Mouse (Mus musculus) G1E (cell line): Measurements from ENCODE around the gene Slc24a3. TPM values are rescaled to one million over a fixed set of nuclear protein-coding genes. Genes with fewer than 3 reads are reported as not detected.

Experiments
- ATAC-seq: 2 replicates; pipeline ENCODE4 v1.8.0; 2016; ENCODE audit warnings: mild to moderate bottlenecking; ENCODE audit not compliant: insufficient number of reproducible peaks, poor library complexity, low FRiP score, severe bottlenecking; ENCODE audit errors: extremely low read depth
- DNase-seq: peaks from one replicate; pipeline ENCODE4 v3.0.0; 2012; ENCODE audit warnings: low spot score
- H3K27me3 ChIP-seq: 2 replicates; pipeline ENCODE4 v1.6.1; 2012; ENCODE audit warnings: mild to moderate bottlenecking, low read length, inconsistent platforms; ENCODE audit not compliant: insufficient read depth
- H3K36me3 ChIP-seq: replicated peaks from 2 replicates; pipeline ENCODE3; 2012; ENCODE audit warnings: mild to moderate bottlenecking, inconsistent platforms
- H3K4me1 ChIP-seq: 2 replicates; pipeline ENCODE4 v1.6.1; 2012; ENCODE audit warnings: low read depth, low read length, inconsistent platforms, mixed read lengths; ENCODE audit not compliant: insufficient read depth
- H3K4me3 ChIP-seq: 2 replicates; pipeline ENCODE4 v1.5.1; 2012; ENCODE audit warnings: low read depth, mild to moderate bottlenecking, inconsistent platforms, low read length, moderate library complexity, mixed read lengths
- H3K9me3 ChIP-seq: replicated peaks from 2 replicates; pipeline ENCODE4 v1.6.1; 2012; ENCODE audit warnings: inconsistent platforms
- CTCF ChIP-seq: IDR thresholded peaks from 2 replicates; pipeline ENCODE4 v1.5.1; 2012; ENCODE audit warnings: low read depth, low read length, inconsistent platforms, mixed read lengths
- GATA1 ChIP-seq: IDR thresholded peaks from 2 replicates; pipeline ENCODE4 v1.6.1; 2012; ENCODE audit warnings: borderline replicate concordance, low read length, inconsistent platforms, mixed read lengths
- GATA2 ChIP-seq: IDR thresholded peaks from 2 replicates; pipeline ENCODE4 v1.6.1; 2012; ENCODE audit warnings: low read depth, low read length, inconsistent platforms, borderline replicate concordance
- POLR2AphosphoS5 ChIP-seq: IDR thresholded peaks from 2 replicates; pipeline ENCODE4 v1.6.1; 2012; ENCODE audit warnings: low read depth, low read length, inconsistent platforms; ENCODE audit not compliant: insufficient replicate concordance
- TAL1 ChIP-seq: conservative IDR thresholded peaks from 2 replicates; pipeline ENCODE4 v1.6.1; 2012; ENCODE audit warnings: low read depth, low read length, inconsistent platforms, mixed read lengths
- polyA plus RNA-seq: library from polyadenylated mRNA; stranded (reverse); fragments of >175 nt; gene quantifications from 2 replicates; pipeline ENCODE4 v1.2.3, GENCODE M21; 2012
- total RNA-seq, 2 experiments: library from RNA; stranded (forward) in 1 of 2; stranded (reverse) in 1 of 2; fragments of 200-1000 nt in 1 of 2; fragments of >200 nt in 1 of 2; fragmentation: Nextera tagmentation in 1 of 2; gene quantifications; 2 replicates each; pipeline ENCODE4 v1.2.3; 2014 to 2017

Slc24a3 gene
- total and polyA plus RNA-seq, 3 experiments, result 0.16 TPM; not detected in 2

- H3K36me3 ChIP-seq, result no peaks in the 10 kb centered on the region
- no peak overlapping the region for H3K4me3 ChIP-seq
- no peak for TF ChIP-seq GATA2
- TF ChIP-seq TAL1, result no peak
- TF ChIP-seq GATA1, result no peak
- H3K27me3 ChIP-seq, result no peaks in the 10 kb centered on the region
- H3K9me3 ChIP-seq, result peaks cover 12% of the 10 kb centered on the region
- no peaks in the 10 kb centered on the region for H3K4me1 ChIP-seq
- ATAC-seq (no peak), DNase-seq (no peak)
Measured at GRCm38 (mm10) chr2:145329756-145330155, 162.2 kb downstream of the Slc24a3 start.

- DNase-seq (no peak), ATAC-seq (no peak)
- H3K36me3 ChIP-seq, result no peaks in the 10 kb centered on the region
- no peak overlapping the region for H3K4me3 ChIP-seq
- peaks cover 6% of the 10 kb centered on the region for H3K9me3 ChIP-seq
- no peaks in the 10 kb centered on the region for H3K4me1 ChIP-seq
- H3K27me3 ChIP-seq, result no peaks in the 10 kb centered on the region
- TF ChIP-seq GATA2 (no peak), CTCF (no peak), GATA1 (no peak), TAL1 (no peak), POLR2AphosphoS5 (no peak)
Measured at GRCm38 (mm10) chr2:145331525-145331924, 164.0 kb downstream of the Slc24a3 start.

- TF ChIP-seq TAL1, result no peak
- TF ChIP-seq GATA2, result no peak
- no peak for TF ChIP-seq CTCF
- no peak for TF ChIP-seq GATA1
- no peak for TF ChIP-seq POLR2AphosphoS5
- Histone ChIP-seq H3K36me3 (no peaks in the 10 kb centered on the region), H3K4me3 (no peak overlapping the region), H3K27me3 (no peaks in the 10 kb centered on the region), H3K9me3 (peaks cover 7% of the 10 kb centered on the region), H3K4me1 (no peaks in the 10 kb centered on the region)
- no peak for ATAC-seq
- DNase-seq, result no peak
Measured at GRCm38 (mm10) chr2:145333466-145333865, 165.9 kb downstream of the Slc24a3 start.

- Histone ChIP-seq H3K4me1 (no peaks in the 10 kb centered on the region), H3K9me3 (peaks cover 10% of the 10 kb centered on the region; the same call in 1 of the 2 replicates), H3K36me3 (no peaks in the 10 kb centered on the region), H3K4me3 (no peak overlapping the region), H3K27me3 (no peaks in the 10 kb centered on the region)
- DNase-seq (no peak), ATAC-seq (no peak)
- no peak for TF ChIP-seq CTCF
- no peak for TF ChIP-seq GATA2
Measured at GRCm38 (mm10) chr2:145336406-145336805, 168.9 kb downstream of the Slc24a3 start.

- ATAC-seq, result no peak
- H3K4me1 ChIP-seq, result no peaks in the 10 kb centered on the region
- H3K27me3 ChIP-seq, result no peaks in the 10 kb centered on the region
- peaks cover 13% of the 10 kb centered on the region; the same call in 1 of the 2 replicates for H3K9me3 ChIP-seq
- no peak overlapping the region for H3K4me3 ChIP-seq
- TF ChIP-seq GATA1 (no peak), TAL1 (no peak), CTCF (no peak), POLR2AphosphoS5 (no peak), GATA2 (no peak)
- DNase-seq, result no peak
- no peaks in the 10 kb centered on the region for H3K36me3 ChIP-seq
Measured at GRCm38 (mm10) chr2:145340816-145341215, 173.3 kb downstream of the Slc24a3 start.

GRCm38 (mm10) chr2:145342956-145343355 is 175.4 kb downstream of the Slc24a3 start:
- Histone ChIP-seq H3K9me3 (peaks cover 23% of the 10 kb centered on the region), H3K4me3 (no peak overlapping the region), H3K4me1 (no peaks in the 10 kb centered on the region), H3K27me3 (no peaks in the 10 kb centered on the region), H3K36me3 (no peaks in the 10 kb centered on the region)
- ATAC-seq (no peak), DNase-seq (no peak)
- no peak for TF ChIP-seq POLR2AphosphoS5
- no peak for TF ChIP-seq TAL1
- TF ChIP-seq GATA2, result no peak
- no peak for TF ChIP-seq CTCF
- TF ChIP-seq GATA1, result no peak

GRCm38 (mm10) chr2:145344521-145344920 is 177.0 kb downstream of the Slc24a3 start:
- H3K9me3 ChIP-seq, result peaks cover 19% of the 10 kb centered on the region
- H3K27me3 ChIP-seq, result no peaks in the 10 kb centered on the region
- H3K36me3 ChIP-seq, result no peaks in the 10 kb centered on the region
- H3K4me3 ChIP-seq, result no peak overlapping the region
- H3K4me1 ChIP-seq, result no peaks in the 10 kb centered on the region
- DNase-seq (no peak), ATAC-seq (no peak)
- TF ChIP-seq TAL1, result no peak
- no peak for TF ChIP-seq POLR2AphosphoS5
- TF ChIP-seq CTCF, result no peak
- no peak for TF ChIP-seq GATA2
- no peak for TF ChIP-seq GATA1
